Mouse (Mus musculus) liver, postnatal 0 days (tissue): ENCODE measurements around the gene Wdr18. TPM values are rescaled to one million over a fixed set of nuclear protein-coding genes. Genes with fewer than 3 reads are reported as not detected.

Experiments
- ATAC-seq: fragments of 200-750 bp; cut with Nextera tagmentation; 2 replicates; pipeline ENCODE4 v1.8.0; 2017; ENCODE audit warnings: mild to moderate bottlenecking, moderate library complexity
- DNase-seq: peaks from one replicate; pipeline ENCODE4 v3.0.0-alpha.2; 2016
- H3K27ac ChIP-seq: fragments of 300-500 bp; sonication (generic); 2 replicates; pipeline ENCODE4 v1.5.1; 2014; ENCODE audit warnings: antibody characterized with exemption, moderate library complexity, mild to moderate bottlenecking, low read depth
- H3K27me3 ChIP-seq: fragments of 300-500 bp; sonication (generic); 2 replicates; pipeline ENCODE4 v1.6.1; 2014; ENCODE audit warnings: low read length, control low read depth, mixed read lengths; ENCODE audit not compliant: insufficient read depth
- H3K36me3 ChIP-seq: fragments of 300-500 bp; sonication (generic); replicated peaks from 2 replicates; pipeline ENCODE4 v1.6.1; 2014; ENCODE audit warnings: mild to moderate bottlenecking, control low read depth, low read length, moderate library complexity, mixed read lengths; ENCODE audit not compliant: insufficient read depth
- H3K4me1 ChIP-seq: fragments of 300-500 bp; sonication (generic); 2 replicates; pipeline ENCODE4 v1.6.1; 2014; ENCODE audit warnings: antibody characterized with exemption, mild to moderate bottlenecking, control low read depth; ENCODE audit not compliant: insufficient read depth
- H3K4me2 ChIP-seq: fragments of 300-500 bp; sonication (generic); 2 replicates; pipeline ENCODE4 v1.6.1; 2014; ENCODE audit warnings: low read depth, mild to moderate bottlenecking, low read length, moderate library complexity, mixed read lengths
- H3K4me3 ChIP-seq: fragments of 300-500 bp; sonication (generic); 2 replicates; pipeline ENCODE4 v1.5.1; 2014; ENCODE audit warnings: low read depth, low read length
- H3K9ac ChIP-seq: fragments of 300-500 bp; sonication (generic); replicated peaks from 2 replicates; pipeline ENCODE4 v1.6.1; 2014; ENCODE audit warnings: mild to moderate bottlenecking, moderate library complexity
- H3K9me3 ChIP-seq: fragments of 300-500 bp; sonication (generic); 2 replicates; pipeline ENCODE4 v1.6.1; 2016; ENCODE audit warnings: mild to moderate bottlenecking, control low read depth, low read length, mixed read lengths
- CTCF ChIP-seq: sonication (generic); IDR thresholded peaks from 2 replicates; pipeline ENCODE4 v1.5.1; 2016; ENCODE audit warnings: antibody characterized with exemption, low read depth
- EP300 ChIP-seq: IDR thresholded peaks from 2 replicates; pipeline ENCODE4 v1.6.1; 2016; ENCODE audit warnings: antibody characterized with exemption, low read depth, mild to moderate bottlenecking
- WGBS: fragments of 180-500 bp; shearing (Covaris S2); extraction: QIAGEN DNeasy Blood & Tissue Kit; methylation state at CpG from one replicate; pipeline ENCODE4 v1.1.7; 2014; ENCODE audit not compliant: insufficient replicate concordance; 5-methylcytosine and 5-hydroxymethylcytosine counted together
- polyA plus RNA-seq: library from polyadenylated mRNA; unstranded; fragments of >200 nt; fragmentation: Nextera tagmentation; extraction: Ambion mirVana; gene quantifications from 2 replicates; pipeline ENCODE4 v1.2.1, GENCODE M21; 2015

The Wdr18 gene
- polyA plus RNA-seq, 1 experiment from 2014 or later = 40.7 TPM

GRCm38 (mm10) chr10:79976722-79977107, 16.8 kb downstream of the Wdr18 start:
- 95% methylated on average over 36 of the region's 36 CpGs for WGBS
- peaks cover 37% of the 10 kb centered on the region for H3K36me3 ChIP-seq

GRCm38 (mm10) chr10:79977324-79977723, 17.4 kb downstream of the Wdr18 start:
- H3K9me3 ChIP-seq = peaks cover 9% of the 10 kb centered on the region; the same call in 1 of the 2 replicates
- H3K27ac ChIP-seq = no peak overlapping the region
- H3K36me3 ChIP-seq = peaks cover 38% of the 10 kb centered on the region
- peaks cover 5% of the 10 kb centered on the region for H3K4me1 ChIP-seq
- no peak overlapping the region for H3K9ac ChIP-seq
- DNase-seq (no peak), ATAC-seq (no peak)
- WGBS = 95% methylated on average over 28 of the region's 28 CpGs
- H3K4me3 ChIP-seq = no peak overlapping the region
- TF ChIP-seq CTCF (no peak), EP300 (no peak)
- no peak overlapping the region for H3K4me2 ChIP-seq
- H3K27me3 ChIP-seq = 0 out of 2 replicates have a peak, but pooled peaks cover under 1% of the 10 kb centered on the region

More at GRCm38 (mm10) chr10:79976722-79977107, 16.8 kb downstream of the Wdr18 start:
- peaks cover 9% of the 10 kb centered on the region; the same call in 1 of the 2 replicates for H3K9me3 ChIP-seq
- H3K9ac ChIP-seq = no peak overlapping the region
- DNase-seq (no peak), ATAC-seq (no peak)
- TF ChIP-seq CTCF = no peak
- TF ChIP-seq EP300 = no peak
- H3K4me3 ChIP-seq = no peak overlapping the region
- H3K4me2 ChIP-seq = no peak overlapping the region
- H3K4me1 ChIP-seq = peaks cover 3% of the 10 kb centered on the region; the same call in 1 of the 2 replicates
- H3K27me3 ChIP-seq = peaks cover 6% of the 10 kb centered on the region
- no peak overlapping the region for H3K27ac ChIP-seq

GRCm38 (mm10) chr10:79978061-79978460, 18.1 kb downstream of the Wdr18 start:
- Histone ChIP-seq H3K36me3 (peaks cover 40% of the 10 kb centered on the region), H3K4me1 (peaks cover 10% of the 10 kb centered on the region), H3K4me2 (no peak overlapping the region), H3K9ac (no peak overlapping the region), H3K27ac (no peak overlapping the region), H3K4me3 (no peak overlapping the region), H3K9me3 (peaks cover 9% of the 10 kb centered on the region; the same call in 1 of the 2 replicates), H3K27me3 (no peaks in the 10 kb centered on the region)
- DNase-seq (no peak), ATAC-seq (no peak)
- TF ChIP-seq CTCF = no peak
- no peak for TF ChIP-seq EP300
- WGBS = 93% methylated on average over 17 of the region's 21 CpGs

GRCm38 (mm10) chr10:79979401-79980155, 19.6 kb downstream of the Wdr18 start:
- Histone ChIP-seq H3K9ac (no peak overlapping the region), H3K4me2 (no peak overlapping the region), H3K9me3 (peaks cover 9% of the 10 kb centered on the region; the same call in 1 of the 2 replicates), H3K27ac (no peak overlapping the region), H3K36me3 (peaks cover 40% of the 10 kb centered on the region), H3K4me3 (no peak overlapping the region), H3K4me1 (peaks cover 15% of the 10 kb centered on the region), H3K27me3 (no peaks in the 10 kb centered on the region)
- 87% methylated on average over 22 of the region's 22 CpGs for WGBS
- DNase-seq (no peak), ATAC-seq (no peak)
- no peak for TF ChIP-seq CTCF
- no peak for TF ChIP-seq EP300

- TF ChIP-seq CTCF (no peak), EP300 (no peak)
- H3K9ac ChIP-seq = peak overlapping the region; percentile 87
- WGBS = 78% methylated on average over 5 of the region's 5 CpGs
- H3K4me2 ChIP-seq = peak overlapping the region; percentile 78
- H3K4me1 ChIP-seq = peaks cover 38% of the 10 kb centered on the region
- no peak for DNase-seq
- H3K9me3 ChIP-seq = no peaks in the 10 kb centered on the region
- H3K27ac ChIP-seq = peak overlapping the region; percentile 88
- H3K4me3 ChIP-seq = peak overlapping the region; percentile 72
- peaks cover 12% of the 10 kb centered on the region; the same call in 1 of the 2 replicates for H3K36me3 ChIP-seq
- peaks cover 7% of the 10 kb centered on the region; the same call in 1 of the 2 replicates for H3K27me3 ChIP-seq
- no peak for ATAC-seq
Measured at GRCm38 (mm10) chr10:79983205-79983604, 23.3 kb downstream of the Wdr18 start.

- WGBS = under 1% methylated on average over 21 of the region's 21 CpGs
- peaks cover 43% of the 10 kb centered on the region for H3K4me1 ChIP-seq
- peaks cover 8% of the 10 kb centered on the region; the same call in 1 of the 2 replicates for H3K36me3 ChIP-seq
- H3K9ac ChIP-seq = peak overlapping the region; percentile 87
- ATAC-seq (peak; percentile 3; the same call in 1 of the 2 replicates), DNase-seq (peak; percentile 82)
- no peak for TF ChIP-seq CTCF
- TF ChIP-seq EP300 = no peak
- no peaks in the 10 kb centered on the region for H3K9me3 ChIP-seq
- H3K4me3 ChIP-seq = peak overlapping the region; percentile 72
- peak overlapping the region; percentile 78 for H3K4me2 ChIP-seq
- peaks cover 11% of the 10 kb centered on the region for H3K27me3 ChIP-seq
- peak overlapping the region; percentile 88 for H3K27ac ChIP-seq
Measured at GRCm38 (mm10) chr10:79983670-79984069, 23.7 kb downstream of the Wdr18 start.
